Mouse (Mus musculus) kidney, postnatal 0 days (tissue): ENCODE measurements around the gene Lgals8. TPM values are rescaled to one million over a fixed set of nuclear protein-coding genes. Genes with fewer than 3 reads are reported as not detected.

Experiments
- ATAC-seq: fragments of 200-750 bp; cut with Nextera tagmentation; replicated peaks from 2 replicates; pipeline ENCODE4 v1.8.0; 2017; ENCODE audit warnings: low read depth, moderate number of reproducible peaks, moderate TSS enrichment, moderate library complexity; ENCODE audit not compliant: low FRiP score
- DNase-seq: peaks from one replicate; pipeline ENCODE4 v3.0.0-alpha.2; 2016; ENCODE audit warnings: low spot score
- H3K27ac ChIP-seq: fragments of 300-500 bp; sonication (generic); 2 replicates; pipeline ENCODE4 v1.5.1; 2014; ENCODE audit warnings: mild to moderate bottlenecking
- H3K27me3 ChIP-seq: fragments of 300-500 bp; sonication (generic); 2 replicates; pipeline ENCODE4 v1.6.1; 2014; ENCODE audit warnings: low read length, mixed read lengths; ENCODE audit not compliant: insufficient read depth
- H3K36me3 ChIP-seq: fragments of 300-500 bp; sonication (generic); 2 replicates; pipeline ENCODE4 v1.6.1; 2014; ENCODE audit warnings: low read length, mixed read lengths; ENCODE audit not compliant: insufficient read depth
- H3K4me1 ChIP-seq: fragments of 300-500 bp; sonication (generic); replicated peaks from 2 replicates; pipeline ENCODE4 v1.6.1; 2014; ENCODE audit warnings: antibody characterized with exemption, low read length, mixed read lengths; ENCODE audit not compliant: insufficient read depth
- H3K4me2 ChIP-seq: fragments of 300-500 bp; sonication (generic); 2 replicates; pipeline ENCODE4 v1.6.1; 2014; ENCODE audit warnings: mild to moderate bottlenecking, low read length, moderate library complexity, mixed read lengths
- H3K4me3 ChIP-seq: fragments of 300-500 bp; sonication (generic); replicated peaks from 2 replicates; pipeline ENCODE4 v1.5.1; 2014; ENCODE audit warnings: low read depth, low read length
- H3K9ac ChIP-seq: fragments of 300-500 bp; sonication (generic); 2 replicates; pipeline ENCODE4 v1.6.1; 2014; ENCODE audit warnings: low read depth, low read length
- H3K9me3 ChIP-seq: fragments of 300-500 bp; sonication (generic); replicated peaks from 2 replicates; pipeline ENCODE4 v1.6.1; 2016; ENCODE audit warnings: low read length, inconsistent platforms, mixed read lengths
- CTCF ChIP-seq: IDR thresholded peaks from 2 replicates; pipeline ENCODE4 v1.5.1; 2016; ENCODE audit warnings: antibody characterized with exemption, low read depth, mild to moderate bottlenecking, moderate library complexity
- WGBS: fragments of 180-500 bp; shearing (Covaris S2); extraction: QIAGEN DNeasy Blood & Tissue Kit; methylation state at CpG from one replicate; pipeline ENCODE4 v1.1.7; 2014; 5-methylcytosine and 5-hydroxymethylcytosine counted together
- polyA plus RNA-seq: library from polyadenylated mRNA; unstranded; fragments of >200 nt; fragmentation: Nextera tagmentation; extraction: Ambion mirVana; gene quantifications from 2 replicates; pipeline ENCODE4 v1.2.1, GENCODE M21; 2015

The Lgals8 gene
- polyA plus RNA-seq: 27.5 and 30.0 TPM in 2 replicates

- Histone ChIP-seq H3K4me2 (no peak within 1 kb of the TSS), H3K4me1 (no peaks in the 10 kb centered on the region; the same call in 1 of the 2 replicates), H3K4me3 (no peak within 1 kb of the TSS), H3K9me3 (no peaks in the 10 kb centered on the region), H3K9ac (no peak within 1 kb of the TSS), H3K27me3 (no peaks in the 10 kb centered on the region), H3K27ac (no peak within 1 kb of the TSS), H3K36me3 (no peaks in the 10 kb centered on the region)
- no peak for TF ChIP-seq CTCF
- no peak for DNase-seq
- ATAC-seq: no peak
- 82% methylated on average over 1 of the region's 1 CpGs for WGBS
Measured at GRCm38 (mm10) chr13:12464844-12465243, at the start of gene Lgals8. Gene Lgals8, minus strand, starts transcription at chr13:12464944.

- ATAC-seq (peak; percentile 54), DNase-seq (no peak)
- TF ChIP-seq CTCF: no peak
- Histone ChIP-seq H3K4me1 (no peaks in the 10 kb centered on the region), H3K9me3 (no peaks in the 10 kb centered on the region), H3K4me3 (no peak overlapping the region), H3K27ac (no peak overlapping the region), H3K36me3 (no peaks in the 10 kb centered on the region), H3K9ac (no peak overlapping the region), H3K4me2 (no peak overlapping the region), H3K27me3 (no peaks in the 10 kb centered on the region)
- WGBS: 55% methylated on average over 9 of the region's 9 CpGs
Measured at GRCm38 (mm10) chr13:12511189-12511965, 46.6 kb upstream of the Lgals8 start.

- no peak for TF ChIP-seq CTCF
- no peaks in the 10 kb centered on the region for H3K36me3 ChIP-seq
- ATAC-seq (0 out of 2 replicates have a peak, but pooled peaks have one; percentile 7), DNase-seq (no peak)
- H3K27ac ChIP-seq: no peak overlapping the region
- no peaks in the 10 kb centered on the region for H3K27me3 ChIP-seq
- no peaks in the 10 kb centered on the region for H3K9me3 ChIP-seq
- no peak overlapping the region for H3K4me3 ChIP-seq
- no peak overlapping the region for H3K4me2 ChIP-seq
- WGBS: 74% methylated on average over 6 of the region's 6 CpGs
- H3K9ac ChIP-seq: no peak overlapping the region
- H3K4me1 ChIP-seq: no peaks in the 10 kb centered on the region
Measured at GRCm38 (mm10) chr13:12510032-12510431, 45.3 kb upstream of the Lgals8 start.

GRCm38 (mm10) chr13:12507426-12507825 is 42.7 kb upstream of the Lgals8 start:
- Histone ChIP-seq H3K4me1 (no peaks in the 10 kb centered on the region), H3K9ac (no peak overlapping the region), H3K36me3 (no peaks in the 10 kb centered on the region), H3K9me3 (no peaks in the 10 kb centered on the region), H3K4me3 (no peak overlapping the region), H3K4me2 (no peak overlapping the region), H3K27ac (no peak overlapping the region), H3K27me3 (no peaks in the 10 kb centered on the region)
- 93% methylated on average over 6 of the region's 6 CpGs for WGBS
- no peak for TF ChIP-seq CTCF
- no peak for ATAC-seq
- DNase-seq: no peak

GRCm38 (mm10) chr13:12505359-12505758 is 40.6 kb upstream of the Lgals8 start:
- H3K9ac ChIP-seq: no peak overlapping the region

GRCm38 (mm10) chr13:12503238-12503751 is 38.6 kb upstream of the Lgals8 start:
- no peaks in the 10 kb centered on the region for H3K36me3 ChIP-seq
- no peak for TF ChIP-seq CTCF
- H3K27me3 ChIP-seq: no peaks in the 10 kb centered on the region
- H3K4me3 ChIP-seq: no peak overlapping the region
- H3K4me1 ChIP-seq: no peaks in the 10 kb centered on the region
- no peaks in the 10 kb centered on the region for H3K9me3 ChIP-seq
- 27% methylated on average over 11 of the region's 11 CpGs for WGBS
- H3K4me2 ChIP-seq: no peak overlapping the region
- DNase-seq: peak; percentile 82
- H3K27ac ChIP-seq: peak overlapping the region; percentile 44; the same call in 1 of the 2 replicates
- no peak overlapping the region for H3K9ac ChIP-seq
- peak; percentile 79 for ATAC-seq

More at GRCm38 (mm10) chr13:12505359-12505758, 40.6 kb upstream of the Lgals8 start:
- ATAC-seq (no peak), DNase-seq (no peak)
- Histone ChIP-seq H3K9me3 (no peaks in the 10 kb centered on the region), H3K4me2 (no peak overlapping the region), H3K36me3 (no peaks in the 10 kb centered on the region), H3K4me3 (no peak overlapping the region), H3K4me1 (no peaks in the 10 kb centered on the region), H3K27me3 (no peaks in the 10 kb centered on the region), H3K27ac (no peak overlapping the region)
- WGBS: 72% methylated on average over 3 of the region's 3 CpGs
- TF ChIP-seq CTCF: no peak
